Mouse (Mus musculus): Measurements from ENCODE around the gene Camk2b.
A peak's percentile ranks its signal among the peaks of the same experiment; 100 is the strongest.

Camk2b gene

GRCm38 (mm10) chr11:6050066-6050560, 16.0 kb downstream of the Camk2b start:
- DNase-seq (ENCODE audit: low spot score) = no peak

- DNase-seq (ENCODE audit: low spot score) = no peak
Measured at GRCm38 (mm10) chr11:6048208-6048607, 18.0 kb downstream of the Camk2b start.

DNA sequence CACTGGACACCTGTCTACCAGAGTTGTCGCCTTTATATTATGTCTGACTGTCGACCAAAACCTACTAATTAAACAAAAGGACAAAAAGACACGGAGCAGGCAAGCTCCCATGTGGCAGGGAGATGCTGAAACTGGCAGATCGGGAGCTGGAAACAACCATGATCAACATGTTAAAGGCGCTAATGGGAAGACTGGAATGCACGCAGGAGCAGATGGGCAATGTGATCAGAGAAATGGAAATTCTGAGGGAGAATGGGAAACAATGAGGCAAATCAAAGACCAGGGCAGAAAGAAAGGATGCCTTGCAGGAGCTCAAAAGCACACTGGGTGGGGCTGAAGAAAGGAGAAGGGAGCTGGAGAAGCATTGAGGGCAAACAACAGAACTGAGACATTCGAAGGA, 27.2 kb downstream of the Camk2b start:
- no peak for DNase-seq (ENCODE audit: low spot score)

DNA sequence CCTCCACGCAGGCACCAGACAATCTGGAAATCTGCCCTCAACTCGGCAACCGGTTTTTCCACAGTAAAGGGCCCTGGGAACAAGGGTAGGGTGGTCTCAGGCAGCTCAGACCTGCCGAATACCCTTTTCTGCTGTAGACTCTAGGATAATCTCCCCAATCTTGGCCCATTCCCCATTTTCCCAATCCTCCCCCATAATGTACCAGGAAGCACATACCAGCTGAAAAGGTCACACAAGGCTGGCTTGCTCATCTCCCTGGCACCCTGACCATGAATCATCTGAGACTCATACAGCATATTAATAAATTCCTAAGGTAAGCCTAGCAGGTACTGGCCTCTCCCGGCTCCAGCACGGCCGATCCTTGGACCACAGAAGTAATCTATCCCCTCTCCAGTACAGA, 28.5 kb downstream of the Camk2b start:
- no peak for DNase-seq (ENCODE audit: low spot score)

- DNase-seq (ENCODE audit: low spot score) = no peak
Measured at GRCm38 (mm10) chr11:6037198-6037597, 29.0 kb downstream of the Camk2b start.

- no peak for DNase-seq (ENCODE audit: low spot score)
Measured at GRCm38 (mm10) chr11:6036477-6036876, 29.7 kb downstream of the Camk2b start.

GRCm38 (mm10) chr11:6035521-6035920, 30.6 kb downstream of the Camk2b start:
- DNase-seq (ENCODE audit: low spot score) = no peak

DNA sequence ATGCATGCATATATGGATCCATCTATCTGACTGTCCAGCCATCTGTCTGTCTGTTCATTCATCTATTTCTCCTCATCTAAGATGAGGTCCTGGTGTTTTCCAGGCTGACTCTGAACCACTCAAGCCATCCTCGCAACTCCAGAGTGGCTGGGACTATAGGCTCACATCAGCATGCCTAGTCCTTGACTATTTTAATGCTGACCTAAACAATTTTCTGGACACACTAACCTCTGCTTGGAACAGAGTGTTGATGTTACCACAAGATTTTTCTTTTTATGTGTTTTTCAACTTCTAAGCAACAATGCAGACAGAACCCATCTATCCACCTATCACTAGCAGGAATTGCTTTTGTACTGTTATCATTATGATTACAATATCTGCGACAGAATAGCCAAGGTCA, 31.4 kb downstream of the Camk2b start:
- no peak for DNase-seq (ENCODE audit: low spot score)

DNA sequence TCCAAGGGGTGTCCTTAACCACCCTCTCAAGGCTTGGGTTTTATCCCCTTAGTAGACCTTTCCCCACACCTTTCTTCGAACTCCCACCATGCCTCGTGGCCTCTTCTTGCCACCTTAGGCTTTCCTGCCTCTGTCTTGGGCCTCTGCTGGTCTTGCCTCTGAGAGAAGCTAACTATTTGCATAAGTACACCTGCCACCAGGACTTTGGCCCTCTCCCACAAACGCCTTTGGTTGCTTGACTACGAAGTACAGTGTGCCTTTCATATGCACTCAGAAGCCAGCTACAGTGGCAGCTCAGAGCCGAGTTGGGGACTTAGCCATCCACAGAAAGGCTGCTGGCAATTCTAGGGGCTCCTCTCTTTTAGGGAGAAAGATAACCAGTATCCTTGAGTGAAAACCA, 32.4 kb downstream of the Camk2b start:
- DNase-seq (ENCODE audit: low spot score) = no peak

- peak; percentile 73 for DNase-seq (ENCODE audit: low spot score)
Measured at GRCm38 (mm10) chr11:6033147-6033546, 33.0 kb downstream of the Camk2b start.

DNA sequence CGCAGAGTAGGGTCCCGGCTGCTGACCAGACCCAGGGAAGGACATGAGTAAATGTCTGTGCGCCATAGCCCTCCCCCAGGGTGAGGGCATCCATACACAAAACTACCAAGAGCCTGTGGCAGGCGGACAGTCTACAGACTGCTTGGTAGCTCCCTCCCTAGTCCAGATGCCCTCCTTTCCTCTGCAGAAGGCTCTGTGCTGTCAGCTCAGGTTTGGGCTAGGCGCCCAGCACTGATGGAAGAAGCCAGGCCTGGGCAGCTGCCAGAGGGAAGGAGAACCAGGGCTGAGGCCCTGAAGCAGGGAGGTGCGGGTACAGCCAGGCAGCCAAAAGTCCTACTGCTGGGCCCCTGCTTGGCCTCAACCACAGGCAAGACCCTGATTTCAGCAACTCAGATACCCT, 35.5 kb downstream of the Camk2b start:
- no peak for DNase-seq (ENCODE audit: low spot score)

DNA sequence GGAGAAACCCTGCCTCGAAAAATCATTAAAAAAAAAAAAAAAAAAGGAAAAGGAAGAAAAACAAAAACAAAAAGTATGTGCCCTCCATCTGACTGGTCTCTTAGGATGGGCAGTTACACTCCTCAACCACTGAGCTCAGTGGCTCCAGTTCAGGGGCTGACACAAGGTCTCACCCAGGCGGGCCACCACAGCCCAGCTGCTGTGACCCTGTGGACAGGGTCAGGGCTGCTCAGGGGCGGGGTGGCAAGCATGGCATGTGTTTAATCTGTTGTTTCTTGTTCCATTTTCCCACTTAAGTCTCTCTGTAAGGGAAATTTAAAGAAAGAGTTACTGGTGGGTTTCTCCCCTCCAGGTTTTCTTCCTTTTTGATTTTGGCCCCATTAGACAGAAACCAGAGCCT, 36.4 kb downstream of the Camk2b start:
- DNase-seq (ENCODE audit: low spot score) = no peak

- DNase-seq (ENCODE audit: low spot score) = no peak
Measured at GRCm38 (mm10) chr11:6028911-6029310, 37.3 kb downstream of the Camk2b start.

DNA sequence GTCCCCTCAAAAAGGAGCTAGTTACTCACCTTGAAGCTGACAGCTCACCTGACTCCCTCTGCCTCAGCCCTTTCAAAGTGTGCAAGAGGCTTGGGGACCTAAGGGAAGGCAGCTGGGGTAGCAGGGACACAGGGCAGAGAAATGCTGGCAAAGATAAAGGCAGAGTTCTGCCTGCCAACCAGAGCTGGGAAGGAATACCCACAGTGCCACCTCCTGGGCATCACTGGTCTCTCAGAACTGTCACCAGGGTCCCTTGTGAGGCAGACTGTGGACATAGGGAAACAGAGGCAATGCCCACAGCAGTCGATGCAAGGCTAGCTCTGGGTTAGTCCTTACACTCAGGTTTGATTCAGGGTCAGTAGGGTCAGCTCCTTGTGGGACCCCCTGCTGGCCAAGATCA, 39.8 kb downstream of the Camk2b start:
- DNase-seq (ENCODE audit: low spot score) = peak; percentile 57

DNA sequence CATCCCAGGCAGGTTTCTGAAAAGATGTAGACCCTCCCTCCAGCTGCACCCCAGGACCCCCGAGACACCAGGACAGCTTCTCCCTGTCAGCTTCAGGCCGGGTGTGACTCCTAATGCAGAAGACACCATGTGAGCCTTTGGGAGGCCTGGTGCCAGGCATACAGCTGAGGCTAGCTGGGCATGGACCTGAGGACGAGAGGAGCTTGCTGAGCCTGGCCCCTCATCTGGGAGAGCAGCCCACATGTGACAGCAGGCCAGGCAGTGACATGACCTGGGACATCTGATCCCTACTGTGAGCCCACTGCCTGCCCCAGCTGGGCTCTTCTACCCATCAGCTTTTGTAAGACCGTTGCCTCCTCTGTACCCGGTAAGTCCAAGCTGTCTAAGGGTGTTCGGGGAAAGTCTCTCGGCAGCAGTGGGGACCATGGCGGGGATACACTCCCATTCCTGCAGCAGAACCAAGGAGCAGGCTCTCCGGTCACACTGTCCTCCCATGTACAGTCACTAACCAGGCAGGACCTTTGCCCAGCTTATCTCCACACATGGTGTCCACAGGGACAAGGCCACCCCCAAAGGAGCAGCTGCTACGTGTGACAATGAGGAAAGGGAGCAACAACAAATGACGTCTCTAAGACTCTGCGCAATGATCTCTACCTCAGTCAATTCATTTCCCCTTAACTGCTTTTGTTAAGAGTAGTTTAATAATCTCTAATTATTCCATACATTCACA, 41.1 kb downstream of the Camk2b start:
- no peak for DNase-seq (ENCODE audit: low spot score)

- DNase-seq (ENCODE audit: low spot score) = no peak
Measured at GRCm38 (mm10) chr11:6020897-6021839, 45.0 kb downstream of the Camk2b start.

DNA sequence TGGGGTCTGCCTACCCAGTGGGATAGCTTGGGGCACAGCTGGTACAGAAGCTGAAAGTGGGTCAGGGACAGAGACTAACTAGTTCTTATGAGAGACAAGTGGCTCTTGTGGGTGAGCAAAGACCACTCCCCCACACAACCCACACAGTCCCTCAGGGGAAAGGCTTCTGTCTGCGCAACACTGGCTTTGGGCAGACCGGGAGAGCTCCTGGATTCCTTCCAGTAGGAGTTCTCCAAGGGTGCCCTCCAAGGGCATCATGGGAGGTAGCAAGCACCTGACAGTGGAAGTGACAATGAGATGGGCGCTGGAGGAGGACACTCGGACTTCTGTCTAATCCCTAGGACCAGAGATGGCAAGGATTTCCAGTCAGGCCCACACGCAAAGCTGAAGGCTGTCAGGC, 45.8 kb downstream of the Camk2b start:
- DNase-seq (ENCODE audit: low spot score) = no peak

DNA sequence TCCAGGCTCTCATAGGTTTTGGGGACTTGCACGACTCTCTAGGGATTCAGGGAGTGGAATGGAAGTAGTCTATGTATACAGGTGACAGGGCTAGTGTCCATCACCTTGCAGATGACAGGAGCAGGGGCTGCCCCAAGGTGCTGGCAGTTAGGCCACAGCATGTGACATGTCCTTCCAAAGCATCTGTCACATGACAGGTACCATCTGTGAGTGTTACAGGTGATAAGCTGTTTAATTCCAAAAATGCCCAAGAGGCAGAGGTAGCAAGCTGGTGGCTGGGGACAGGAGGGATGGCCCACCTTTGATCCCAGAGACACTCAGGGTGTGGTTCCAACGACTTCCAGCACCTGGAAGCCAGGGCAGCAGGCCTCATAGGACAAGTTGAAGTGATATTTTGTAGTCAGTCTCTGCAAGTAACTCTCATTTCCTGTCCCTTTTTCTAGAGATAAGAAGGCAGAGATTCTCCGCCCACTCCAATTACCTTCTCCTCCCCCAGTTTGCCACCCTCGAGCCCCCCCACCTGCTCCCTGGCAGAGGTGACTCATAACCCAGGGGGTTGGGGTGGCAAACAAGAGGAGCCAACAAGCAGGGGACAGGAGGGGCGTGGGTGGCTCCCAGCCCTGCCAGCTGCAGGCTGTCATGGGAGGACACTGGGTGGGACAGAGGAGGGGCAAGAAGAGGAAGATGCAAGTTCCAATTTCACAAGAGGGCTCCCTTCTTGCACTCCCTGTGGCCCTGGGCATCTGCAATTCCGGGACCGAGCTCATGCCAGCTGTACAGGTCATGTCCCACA, 47.7 kb downstream of the Camk2b start:
- peak; percentile 79 for DNase-seq (ENCODE audit: low spot score)

DNA sequence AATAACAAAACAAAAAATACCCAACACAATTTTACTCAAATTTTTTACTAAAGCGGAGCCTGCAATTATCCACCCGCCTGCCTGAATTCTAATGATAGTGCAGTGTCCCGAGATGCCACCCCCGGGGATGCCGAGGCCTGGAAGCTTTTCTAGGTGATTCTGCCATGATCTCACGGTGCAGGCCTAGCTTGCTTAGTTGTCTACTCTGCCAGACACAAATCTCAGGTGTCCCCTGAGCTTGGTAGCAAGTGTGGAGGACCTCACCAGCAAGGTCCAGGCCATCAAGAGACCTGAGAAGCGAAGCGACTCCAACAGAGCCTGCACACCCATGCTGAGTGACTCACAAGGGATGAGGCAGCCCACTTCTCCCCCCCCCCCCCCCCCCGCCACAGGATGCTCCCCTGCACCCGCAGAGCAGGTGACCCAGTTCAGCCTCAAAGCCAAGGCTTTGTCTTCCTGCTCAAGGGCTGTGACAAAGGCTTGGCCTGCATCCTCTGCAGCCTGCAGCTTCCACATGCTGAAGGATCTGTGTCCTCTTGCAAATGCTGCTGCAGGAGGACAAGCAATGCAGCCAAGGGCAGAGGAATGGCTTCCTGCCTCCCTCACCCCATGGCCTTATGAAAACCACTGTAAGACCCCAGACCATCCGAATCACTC, 48.5 kb downstream of the Camk2b start:
- peak; percentile 64 for DNase-seq (ENCODE audit: low spot score)

DNA sequence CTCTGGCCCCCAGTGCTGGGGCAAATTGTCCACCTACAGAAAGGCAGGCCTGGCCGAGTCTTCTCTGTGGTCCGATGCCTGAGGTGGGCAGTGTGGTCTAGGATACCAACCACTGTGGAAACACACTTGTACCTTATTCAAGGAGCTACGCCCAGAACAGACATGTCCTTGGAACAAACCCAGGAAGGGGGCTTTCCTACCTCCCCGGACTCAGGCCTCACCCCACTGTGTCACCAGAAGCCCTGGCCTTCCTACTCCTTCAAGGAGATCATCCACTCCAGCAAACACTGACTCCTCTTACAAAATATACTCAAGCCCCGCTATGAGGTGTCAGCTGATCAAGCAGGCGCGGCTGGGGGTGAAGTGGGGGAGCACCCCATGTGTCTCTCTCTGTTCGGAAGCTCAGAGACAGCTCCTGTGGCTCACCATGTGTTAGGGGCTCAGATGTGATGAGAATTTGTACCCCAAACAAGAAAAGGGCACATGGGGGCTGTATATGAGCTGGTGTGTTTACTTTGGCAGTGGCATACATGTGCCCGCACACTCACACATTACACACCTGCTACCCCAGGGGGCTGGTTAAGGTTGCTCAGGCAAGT, 49.3 kb downstream of the Camk2b start:
- no peak for DNase-seq (ENCODE audit: low spot score)

- no peak for DNase-seq (ENCODE audit: low spot score)
Measured at GRCm38 (mm10) chr11:6016368-6016767, 49.8 kb downstream of the Camk2b start.

Measured in T-cell, adult 2 months (primary cell).